Mouse (Mus musculus): ENCODE measurements around the gene Scd3. TPM values are rescaled to one million over a fixed set of nuclear protein-coding genes. Genes with fewer than 3 reads are reported as not detected.
"Not testable (repeated sequence)": the region's sequence is repeated elsewhere in the genome, so short reads cannot be mapped to it uniquely, and the experiment has no call there.

Scd3 gene
- total RNA-seq, 2 experiments from 2014 or later, result 0.21 TPM; not detected in 1

DNA sequence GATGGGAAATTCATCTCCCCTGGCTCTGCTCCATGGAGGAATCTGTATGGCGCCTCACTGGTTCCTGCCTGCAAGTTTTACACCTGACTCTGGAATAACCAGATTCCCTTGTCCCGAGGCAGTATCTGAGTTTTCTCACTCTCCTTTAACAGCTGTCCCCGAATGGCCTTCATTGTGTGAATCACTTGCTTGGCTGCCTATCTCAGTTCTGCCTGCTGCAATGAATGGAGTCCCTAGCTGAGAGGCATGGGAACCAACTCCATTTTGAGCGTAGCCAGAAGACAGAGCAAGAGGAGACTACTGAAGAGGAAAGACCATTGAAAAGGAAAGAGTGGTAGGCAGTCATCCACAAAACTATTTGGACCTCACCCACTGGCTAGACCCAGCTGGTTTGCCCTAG, 70.6 kb downstream of the Scd3 start:
- no peak for DNase-seq

DNA sequence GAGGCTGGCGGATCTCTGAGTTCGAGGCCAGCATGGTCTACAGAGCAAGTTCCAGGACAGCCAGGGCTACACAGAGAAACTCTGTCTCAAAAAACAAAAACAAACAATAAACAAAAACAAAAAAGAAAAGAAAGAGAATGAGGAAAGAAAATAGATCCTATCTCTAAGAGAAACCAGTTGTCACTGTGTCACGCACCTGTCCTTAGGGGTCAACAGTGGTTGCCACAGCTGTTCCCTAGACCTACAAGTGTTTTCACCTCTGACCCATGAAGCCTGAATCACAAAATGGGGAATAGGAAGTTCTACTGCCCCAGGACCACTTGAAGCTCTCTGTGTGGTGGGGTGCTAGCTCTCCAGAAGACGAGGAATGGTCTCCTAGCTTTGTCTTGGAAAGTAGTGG, 71.4 kb downstream of the Scd3 start:
- DNase-seq, result no peak

DNA sequence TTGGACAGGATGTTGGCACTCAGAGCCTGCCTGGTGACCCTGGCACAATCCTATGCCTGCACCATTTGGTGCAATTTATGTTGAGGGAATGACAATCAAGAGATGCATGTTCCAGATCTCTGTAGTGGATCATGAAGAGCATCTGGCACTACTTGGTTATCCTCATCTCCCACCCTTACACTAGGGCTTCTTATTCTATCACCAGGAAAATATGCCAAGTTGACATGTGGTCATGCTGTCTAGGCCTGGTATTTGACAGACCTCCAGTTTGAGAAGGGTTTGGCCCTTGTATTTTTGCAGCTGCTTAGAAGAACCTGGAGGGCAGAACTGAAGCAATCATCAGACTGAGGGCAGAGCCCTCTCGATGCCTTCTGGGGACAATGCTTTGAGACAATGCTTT, 72.3 kb downstream of the Scd3 start:
- DNase-seq, result no peak

DNA sequence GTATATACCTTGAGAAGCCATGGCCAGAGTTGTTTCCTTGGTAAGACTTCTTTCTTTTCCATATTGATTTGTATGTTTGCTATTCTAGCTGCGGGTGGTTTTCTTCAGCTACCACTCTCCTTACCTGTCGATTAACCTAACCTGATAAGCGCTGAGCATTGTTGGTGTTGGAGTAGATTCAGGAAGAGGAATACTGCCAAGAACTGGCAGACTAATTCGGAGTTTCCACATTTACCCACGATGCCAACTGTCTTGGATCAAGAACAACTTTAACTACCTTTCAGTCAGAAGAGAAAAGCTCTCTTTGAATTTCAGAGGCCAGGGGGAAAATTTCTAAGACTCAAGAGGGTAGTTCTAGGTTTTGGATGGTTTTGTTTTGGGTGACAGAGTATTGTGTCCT, 73.8 kb downstream of the Scd3 start:
- no peak for DNase-seq

DNA sequence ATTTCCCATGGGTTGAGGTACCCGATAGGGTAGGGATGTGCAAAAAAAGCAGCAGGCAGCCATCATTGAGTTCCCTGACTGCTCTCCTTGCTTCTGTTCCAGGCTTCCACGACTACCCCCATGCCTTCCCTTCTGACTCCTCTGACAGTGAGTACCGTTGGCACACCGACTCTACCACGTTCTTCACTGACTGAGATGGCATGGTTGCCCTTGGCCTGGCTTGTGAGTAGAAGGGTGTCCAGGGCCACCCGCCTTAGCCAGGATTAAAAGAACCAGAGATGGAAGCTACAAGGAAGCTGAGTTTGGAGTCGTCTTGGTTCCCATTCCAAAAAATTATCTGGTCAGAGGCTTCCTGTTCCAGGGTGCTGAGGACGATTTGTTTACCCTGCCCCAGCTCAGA, 74.9 kb downstream of the Scd3 start:
- DNase-seq, result no peak

DNA sequence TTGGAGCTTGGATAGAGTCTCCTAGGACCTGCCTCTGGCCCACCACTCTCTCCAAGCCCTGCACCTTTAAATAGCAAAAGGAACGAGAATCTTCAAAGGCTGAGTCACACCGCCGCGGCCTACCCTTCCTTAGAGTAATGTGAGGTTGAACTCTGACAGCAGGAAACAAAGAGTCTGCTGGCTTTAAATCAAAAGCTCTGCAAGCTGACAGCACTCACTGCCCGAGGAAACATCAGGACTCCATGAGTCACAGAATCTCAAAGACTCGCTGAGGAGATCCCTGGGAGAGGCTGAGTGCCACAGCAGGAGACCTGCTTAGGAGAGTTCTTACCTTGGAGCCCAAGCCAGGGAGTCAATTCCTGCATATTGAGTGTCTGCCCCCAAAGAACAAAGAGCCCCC, 77.7 kb downstream of the Scd3 start:
- peak; percentile 80 for DNase-seq

DNA sequence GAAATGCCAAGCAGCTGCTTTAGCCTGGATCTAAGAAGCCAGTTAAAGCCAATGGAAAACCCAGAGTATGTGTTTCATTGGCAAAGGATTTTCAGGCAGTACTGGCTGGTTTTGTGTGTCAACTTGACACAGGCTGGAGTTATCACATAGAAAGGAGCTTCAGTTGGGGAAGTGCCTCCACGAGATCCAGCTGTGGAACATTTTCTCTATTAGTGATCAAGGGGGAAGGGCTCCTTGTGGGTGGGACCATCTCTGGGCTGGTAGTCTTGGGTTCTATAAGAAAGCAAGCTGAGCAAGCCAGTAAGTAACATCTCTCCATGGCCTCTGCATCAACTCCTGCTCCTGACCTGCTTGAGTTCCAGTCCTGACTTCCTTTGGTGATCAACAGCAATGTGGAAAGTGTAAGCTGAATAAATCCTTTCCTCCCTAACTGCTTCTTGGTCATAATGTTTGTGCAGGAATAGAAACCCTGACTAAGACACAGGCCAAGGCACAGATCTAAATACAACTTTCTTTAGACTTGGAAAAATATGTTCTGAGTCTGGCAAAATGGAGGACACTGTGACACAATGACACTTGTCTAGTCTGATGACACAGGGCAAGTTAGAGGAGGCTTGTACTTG, 78.9 kb downstream of the Scd3 start:
- DNase-seq, result not testable (repeated sequence)

DNA sequence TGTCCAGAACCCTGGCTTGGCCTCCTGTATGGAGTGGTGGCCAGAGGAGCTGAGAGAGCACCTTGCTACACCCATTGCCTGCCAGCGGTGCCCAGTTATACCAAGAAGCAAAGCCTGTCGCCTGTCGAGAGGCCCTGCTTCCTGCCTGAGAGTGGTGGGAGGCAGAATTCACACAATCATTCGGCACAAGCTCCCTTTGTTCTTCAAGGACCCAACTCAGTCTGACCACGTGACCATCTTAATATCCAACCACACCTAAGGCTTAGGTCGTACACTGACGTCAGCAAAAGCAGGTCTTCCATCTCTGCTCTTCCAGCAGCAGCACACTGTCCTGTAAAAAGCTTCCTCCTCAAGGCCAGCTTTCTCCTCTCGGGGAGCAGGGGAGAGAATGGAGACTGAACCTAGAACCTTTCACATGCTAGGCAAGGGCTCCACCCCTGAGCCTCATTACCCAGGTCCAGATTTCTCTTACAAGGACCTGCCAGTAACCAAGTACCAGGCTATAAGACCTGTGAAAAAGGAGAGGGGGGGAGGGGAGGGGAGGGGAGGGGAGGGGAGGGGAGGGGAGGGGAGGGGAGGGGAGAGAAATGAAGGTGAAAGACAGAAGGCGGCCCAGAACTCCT, 79.6 kb downstream of the Scd3 start:
- DNase-seq, result no peak

DNA sequence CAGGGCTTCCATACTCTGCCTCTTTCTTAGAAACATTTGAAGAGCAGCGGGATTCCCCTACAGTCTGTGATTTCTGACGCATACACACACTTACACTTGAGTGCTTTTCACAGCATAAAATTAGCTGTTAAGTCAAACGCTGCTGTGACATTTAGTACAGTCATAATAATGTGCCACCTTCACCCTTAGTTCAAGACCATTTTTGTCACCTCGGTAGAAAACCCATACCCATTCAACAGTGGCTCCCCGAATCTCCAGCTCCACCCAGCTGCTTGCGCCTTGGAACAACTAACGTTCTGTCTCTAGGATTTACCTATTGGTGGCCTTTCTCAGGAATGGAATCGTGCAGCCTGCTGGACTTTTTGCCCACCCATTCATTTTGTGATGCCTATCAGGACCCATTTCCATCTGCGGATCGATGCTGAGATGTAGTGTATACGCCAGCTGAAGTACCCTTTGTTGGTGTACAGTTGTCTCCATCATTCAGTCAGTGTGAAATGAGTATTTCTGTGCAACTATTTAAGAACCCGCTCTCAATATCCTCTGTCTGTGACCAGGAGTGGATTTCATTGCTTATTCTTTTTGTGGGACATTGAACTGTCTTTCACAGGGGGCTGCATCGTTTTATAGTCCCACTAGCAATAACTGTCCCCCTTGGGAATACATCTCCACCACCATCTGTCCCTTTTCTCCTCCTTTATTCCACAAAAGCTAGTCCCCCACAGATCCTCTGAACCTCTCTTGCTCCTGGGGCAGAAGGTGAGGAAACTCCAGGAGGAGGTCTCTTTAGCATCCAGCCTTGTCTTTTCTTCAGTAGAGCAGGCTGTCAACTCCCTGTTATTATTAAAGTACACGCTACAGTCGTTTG, 80.3 kb downstream of the Scd3 start:
- no peak for DNase-seq

DNA sequence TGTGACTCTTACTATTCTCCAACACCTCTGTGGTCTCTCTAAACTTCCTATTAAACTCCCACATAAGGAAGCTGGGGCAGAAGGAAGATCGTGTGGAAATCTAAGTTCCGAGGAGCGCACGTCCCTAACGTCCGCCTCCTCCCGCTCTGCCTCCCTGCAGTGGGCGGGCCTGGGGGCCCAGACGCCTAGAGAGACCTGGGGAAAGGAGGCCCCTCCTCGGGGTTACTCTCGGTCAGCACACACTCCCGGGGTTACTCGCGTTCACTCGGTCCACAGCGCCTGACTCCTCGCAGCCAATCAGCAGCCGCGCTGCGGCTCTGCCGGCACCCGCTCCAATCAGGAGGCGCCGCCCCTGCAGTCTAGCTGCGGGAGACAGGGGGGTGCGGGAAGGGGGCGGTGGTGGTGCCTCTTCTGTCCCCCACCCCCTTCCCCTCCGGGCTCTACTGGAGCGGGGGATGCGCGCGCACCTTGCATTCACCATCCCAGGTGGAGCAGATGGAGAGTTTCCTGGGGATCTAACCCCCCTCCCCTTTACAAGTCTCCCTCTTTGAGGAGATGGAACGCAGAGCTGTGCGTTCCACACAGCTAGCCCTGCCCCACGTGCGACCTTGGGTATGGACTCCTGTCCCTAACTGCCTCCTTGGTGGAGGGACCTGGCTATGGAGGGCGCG, 81.1 kb downstream of the Scd3 start:
- peak; percentile 93 for DNase-seq

DNA sequence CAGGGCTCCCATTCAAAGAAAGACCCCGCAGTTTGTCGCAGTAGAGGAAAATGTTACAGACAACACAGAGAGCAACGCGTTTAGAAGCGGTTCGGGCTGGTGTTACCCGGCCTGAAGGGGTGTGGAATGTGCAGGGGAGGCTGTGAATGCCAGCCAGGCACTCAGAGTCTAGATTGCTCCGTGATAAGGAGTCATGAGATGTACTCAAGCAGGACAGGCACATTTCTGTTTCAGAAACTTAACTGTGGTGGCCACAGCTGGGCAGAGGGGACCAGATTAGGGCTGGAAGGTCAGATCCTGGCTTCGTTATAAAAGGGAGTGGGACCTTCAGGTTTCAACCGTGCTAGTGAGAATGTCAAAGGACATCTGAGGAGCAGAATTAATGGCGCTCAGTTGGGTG, 81.7 kb downstream of the Scd3 start:
- no peak for DNase-seq

DNA sequence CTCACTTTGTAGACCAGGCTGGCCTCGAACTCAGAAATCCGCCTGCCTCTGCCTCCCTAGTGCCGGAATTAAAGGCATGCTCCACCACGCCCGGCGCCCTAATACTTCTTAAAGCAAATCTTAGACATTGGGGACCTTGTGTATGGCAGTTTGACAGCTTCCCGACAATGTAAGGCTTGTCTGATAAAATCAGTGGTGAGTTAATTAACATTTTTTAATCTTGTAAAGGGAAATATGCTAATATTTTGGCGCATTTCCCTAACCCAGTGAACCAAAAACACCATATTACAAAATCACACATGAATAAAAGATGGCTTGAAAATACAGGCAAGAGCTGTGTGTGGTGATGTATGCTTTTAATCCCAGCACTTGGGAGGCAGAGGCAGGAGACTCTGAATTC, 82.5 kb downstream of the Scd3 start:
- DNase-seq, result no peak

DNA sequence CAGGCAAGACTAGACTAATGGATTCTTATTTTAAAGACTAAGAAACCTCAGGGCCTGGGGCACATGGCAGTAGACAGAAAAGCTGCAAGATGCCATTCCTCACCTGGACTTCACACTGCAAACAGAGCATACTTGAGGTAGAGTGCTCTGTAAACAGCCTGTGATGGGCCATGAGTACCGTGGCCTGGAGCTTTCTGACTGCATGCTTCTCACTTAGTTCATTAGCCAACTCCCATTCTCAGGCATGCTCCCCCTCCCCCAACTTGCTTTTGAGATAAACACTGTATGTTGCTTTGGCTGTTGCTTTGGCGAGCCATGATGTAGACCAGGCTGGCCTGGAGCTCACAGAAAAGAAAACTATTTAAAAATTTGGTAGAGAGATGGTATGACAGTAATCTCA, 83.0 kb downstream of the Scd3 start:
- DNase-seq, result no peak

DNA sequence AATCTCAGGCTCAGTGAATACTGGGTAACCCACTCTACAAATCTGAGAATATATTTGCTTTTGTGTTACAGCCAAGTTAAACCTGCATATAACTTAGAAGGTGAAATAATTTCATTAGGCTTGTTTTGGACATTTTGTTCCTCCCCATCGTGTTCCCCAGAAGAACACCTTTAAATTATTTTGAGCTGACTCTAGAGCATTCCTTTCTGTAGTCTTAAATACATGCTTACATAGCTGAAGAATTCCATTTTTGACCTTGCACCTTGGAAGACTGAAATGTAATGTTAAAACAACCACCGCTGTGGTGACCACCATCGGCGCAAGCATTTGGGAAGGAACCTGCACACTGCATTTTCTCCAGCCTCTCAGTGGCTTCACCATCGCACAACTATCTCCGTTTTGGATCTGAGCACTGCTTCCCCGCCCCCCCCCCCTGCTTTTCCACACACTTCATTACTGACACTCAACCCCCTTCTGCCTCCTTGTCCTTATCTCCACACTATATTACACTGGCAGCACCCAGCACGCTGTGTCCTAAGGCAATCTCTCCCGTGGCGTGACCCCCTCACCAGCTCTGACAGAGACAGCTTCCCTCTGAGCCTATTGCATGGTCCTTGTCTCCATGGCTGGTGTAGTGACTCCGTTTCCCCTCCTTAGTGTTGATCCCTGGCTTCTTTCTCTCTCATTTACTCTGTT, 84.5 kb downstream of the Scd3 start:
- no peak for DNase-seq

DNA sequence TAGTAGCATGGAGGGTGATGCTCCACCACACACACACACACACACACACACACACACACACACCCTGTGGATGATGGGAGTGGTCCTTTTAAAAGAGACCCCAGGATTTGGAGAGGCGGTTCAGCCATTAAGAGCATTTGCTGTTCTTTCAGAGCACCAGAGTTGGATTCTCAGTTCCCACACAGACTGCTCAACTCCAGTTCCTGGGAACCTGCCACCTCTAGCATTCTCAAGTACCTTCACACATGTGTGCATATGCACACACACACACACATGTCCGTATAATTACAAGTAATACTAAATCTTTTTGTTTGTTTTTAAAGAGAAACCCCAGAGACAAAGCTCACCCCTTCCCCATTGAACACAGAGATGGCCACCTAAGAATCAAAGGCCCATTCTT, 89.0 kb downstream of the Scd3 start:
- DNase-seq, result no peak

DNA sequence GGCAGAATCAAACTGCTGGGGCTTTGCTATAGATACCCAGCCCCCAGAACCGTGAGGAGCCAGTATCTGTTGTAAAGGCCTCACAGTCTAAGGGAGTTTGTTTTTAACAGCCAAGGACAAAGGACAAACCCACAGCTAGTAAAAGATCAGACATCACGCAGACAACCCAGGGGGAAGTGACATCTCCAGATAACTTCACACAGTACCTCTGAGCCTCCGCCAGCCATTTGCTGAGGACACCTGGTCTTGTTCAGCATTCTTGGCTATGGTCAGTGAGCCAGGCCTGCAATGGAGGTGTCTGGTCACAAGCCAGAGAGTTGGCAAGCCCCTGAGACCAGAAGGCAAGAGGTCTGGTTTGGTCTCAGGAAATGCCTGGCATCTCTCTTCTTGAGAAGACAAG, 89.4 kb downstream of the Scd3 start:
- DNase-seq, result no peak

DNA sequence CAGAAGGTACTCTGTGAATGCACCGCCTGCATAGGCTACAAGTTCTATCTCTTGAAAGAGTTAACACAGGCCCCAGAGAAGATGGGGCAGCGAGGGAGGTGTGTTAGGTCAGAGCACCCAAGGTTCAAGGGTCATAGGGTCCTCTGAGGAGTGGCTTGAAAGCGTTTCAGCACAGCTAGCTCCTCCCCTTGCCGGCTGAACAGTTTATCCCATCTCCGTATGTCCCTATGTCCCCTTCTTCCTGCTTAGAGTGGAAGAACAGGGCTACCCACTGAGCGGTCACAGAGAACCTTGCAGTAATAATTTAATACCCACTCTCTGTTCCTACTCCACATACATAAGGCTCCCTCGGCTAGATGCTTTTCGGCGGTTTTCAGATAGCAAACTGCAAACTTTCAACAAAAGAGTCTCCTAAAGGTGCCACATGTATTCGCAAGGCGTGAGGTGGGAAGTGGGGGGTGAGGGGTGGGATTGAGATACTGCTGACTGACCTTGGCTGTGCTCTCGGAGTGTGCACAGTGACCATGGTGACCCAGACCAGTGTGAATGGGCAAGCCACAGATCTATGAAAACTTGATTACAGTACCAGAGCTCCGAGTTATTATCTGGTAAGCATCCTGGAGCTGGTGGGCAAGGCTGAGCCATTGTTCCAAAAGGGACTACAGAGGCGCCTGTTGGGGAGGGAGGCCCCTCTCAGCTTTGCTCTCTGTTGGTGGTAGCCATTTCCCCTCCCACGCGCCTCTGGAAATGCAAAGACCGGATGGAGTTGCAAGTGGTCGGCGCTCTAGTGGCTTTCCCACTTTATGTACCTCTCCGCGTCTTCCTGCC, 90.1 kb downstream of the Scd3 start, which contains the start of gene Scd2:
Scd2 (plus strand) TSS at position 734 of the 828 bp plus-strand sequence.
- no peak for DNase-seq

Measured in adrenal gland, postnatal 10 days (tissue).